Mouse (Mus musculus) embryonic facial prominence, embryonic 15.5 days (tissue): ENCODE results near the gene Fam71a. TPM values are rescaled to one million over a fixed set of nuclear protein-coding genes. Genes with fewer than 3 reads are reported as not detected.

Experiments used
- ATAC-seq: fragments of 200-750 bp; cut with Nextera tagmentation; 2 replicates; pipeline ENCODE4 v1.8.0; 2017; ENCODE audit warnings: low read depth, moderate TSS enrichment; ENCODE audit not compliant: insufficient number of reproducible peaks, low FRiP score, low TSS enrichment
- H3K27ac ChIP-seq: fragments of 300-500 bp; sonication (generic); replicated peaks from 2 replicates; pipeline ENCODE4 v1.5.1; 2015; ENCODE audit warnings: mild to moderate bottlenecking, inconsistent platforms
- H3K27me3 ChIP-seq: fragments of 300-500 bp; sonication (generic); 2 replicates; pipeline ENCODE4 v1.6.1; 2015; ENCODE audit warnings: inconsistent platforms
- H3K36me3 ChIP-seq: fragments of 300-500 bp; sonication (generic); 2 replicates; pipeline ENCODE4 v1.6.1; 2015; ENCODE audit warnings: mild to moderate bottlenecking, inconsistent platforms
- H3K4me1 ChIP-seq: fragments of 300-500 bp; sonication (generic); 2 replicates; pipeline ENCODE4 v1.6.1; 2015; ENCODE audit warnings: inconsistent platforms
- H3K4me2 ChIP-seq: fragments of 300-500 bp; sonication (generic); replicated peaks from 2 replicates; pipeline ENCODE4 v1.6.1; 2015; ENCODE audit warnings: mild to moderate bottlenecking, inconsistent platforms
- H3K4me3 ChIP-seq: fragments of 300-500 bp; sonication (generic); replicated peaks from 2 replicates; pipeline ENCODE4 v1.5.1; 2015; ENCODE audit warnings: mild to moderate bottlenecking, inconsistent platforms
- H3K9ac ChIP-seq: fragments of 300-500 bp; sonication (generic); 2 replicates; pipeline ENCODE4 v1.6.1; 2015; ENCODE audit warnings: inconsistent platforms
- H3K9me3 ChIP-seq: fragments of 300-500 bp; sonication (generic); replicated peaks from 2 replicates; pipeline ENCODE4 v1.6.1; 2016; ENCODE audit warnings: inconsistent platforms
- WGBS: fragments of 180-500 bp; shearing (Covaris S2); methylation state at CpG from one replicate; pipeline ENCODE4 v1.1.7; 2015; 5-methylcytosine and 5-hydroxymethylcytosine counted together
- polyA plus RNA-seq: library from polyadenylated mRNA; unstranded; fragments of >200 nt; fragmentation: Nextera tagmentation; extraction: Ambion mirVana; gene quantifications from 2 replicates; pipeline ENCODE4 v1.2.1, GENCODE M21; 2015

The Fam71a gene
- polyA plus RNA-seq, 1 experiment from 2014 or later, result not detected

DNA sequence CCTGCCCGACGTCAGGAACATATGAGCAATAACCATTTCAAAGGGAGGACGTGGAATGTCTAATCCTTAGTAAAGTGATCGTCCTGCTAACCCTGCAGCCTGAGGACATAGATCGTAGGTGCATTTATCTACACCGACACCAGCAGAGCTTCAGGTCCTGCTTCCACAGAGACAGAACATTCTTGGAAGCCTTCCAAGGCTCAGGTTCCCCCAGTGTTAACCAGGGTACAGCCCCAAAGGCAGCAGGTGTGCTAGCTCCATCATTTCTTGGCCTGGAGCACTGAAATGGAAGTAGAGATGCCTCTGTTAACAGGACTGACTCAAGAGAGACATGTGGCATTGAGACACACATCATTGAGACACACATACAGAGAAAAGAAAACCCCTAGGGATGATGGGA, 27.6 kb upstream of the Fam71a start:
- no peaks in the 10 kb centered on the region for H3K4me1 ChIP-seq
- H3K27me3 ChIP-seq, result peaks cover 26% of the 10 kb centered on the region
- H3K4me3 ChIP-seq, result no peak overlapping the region
- no peak for ATAC-seq
- H3K27ac ChIP-seq, result no peak overlapping the region
- no peak overlapping the region for H3K9ac ChIP-seq
- H3K4me2 ChIP-seq, result no peak overlapping the region
- WGBS, result 40% methylated on average over 6 of the region's 6 CpGs
- no peaks in the 10 kb centered on the region for H3K36me3 ChIP-seq
- H3K9me3 ChIP-seq, result no peaks in the 10 kb centered on the region

DNA sequence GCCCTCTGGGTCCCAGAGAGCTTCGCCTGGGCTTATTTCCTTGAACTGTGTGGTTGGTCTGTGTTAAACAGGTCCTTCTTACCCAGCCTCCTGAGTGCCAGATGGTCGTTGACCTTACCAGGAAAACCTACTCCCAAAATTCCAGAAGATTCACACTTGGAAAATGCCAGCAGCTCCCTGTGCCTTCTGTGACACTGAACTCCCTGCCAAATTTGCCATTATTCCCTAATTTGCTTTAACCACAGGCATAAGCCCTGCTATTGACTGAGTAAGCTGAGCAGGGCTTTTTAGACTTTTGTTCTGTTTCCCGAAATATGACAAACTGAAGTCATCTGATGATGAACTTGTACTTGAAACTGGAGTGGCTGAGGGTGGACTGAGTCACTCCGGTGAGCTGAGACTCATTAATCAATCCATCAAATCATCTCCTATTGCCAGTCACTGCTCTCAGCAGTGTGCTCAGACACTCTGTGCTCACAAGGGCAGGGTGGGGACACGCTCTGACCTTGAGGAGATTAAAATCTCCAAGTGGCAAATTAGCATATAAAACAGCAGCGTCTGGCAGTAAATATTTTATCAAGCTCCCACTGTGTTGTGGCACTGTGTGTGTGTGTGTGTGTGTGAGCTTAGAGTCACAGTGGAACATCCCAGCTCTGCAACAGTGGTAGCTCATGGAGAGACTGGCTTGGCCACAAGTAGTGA, 25.2 kb upstream of the Fam71a start:
- H3K27me3 ChIP-seq, result peaks cover 49% of the 10 kb centered on the region
- ATAC-seq, result no peak
- H3K36me3 ChIP-seq, result no peaks in the 10 kb centered on the region
- no peak overlapping the region for H3K4me3 ChIP-seq
- no peak overlapping the region for H3K9ac ChIP-seq
- WGBS, result 39% methylated on average over 6 of the region's 6 CpGs
- peaks cover 16% of the 10 kb centered on the region for H3K4me1 ChIP-seq
- no peak overlapping the region for H3K27ac ChIP-seq
- no peaks in the 10 kb centered on the region for H3K9me3 ChIP-seq
- no peak overlapping the region for H3K4me2 ChIP-seq

DNA sequence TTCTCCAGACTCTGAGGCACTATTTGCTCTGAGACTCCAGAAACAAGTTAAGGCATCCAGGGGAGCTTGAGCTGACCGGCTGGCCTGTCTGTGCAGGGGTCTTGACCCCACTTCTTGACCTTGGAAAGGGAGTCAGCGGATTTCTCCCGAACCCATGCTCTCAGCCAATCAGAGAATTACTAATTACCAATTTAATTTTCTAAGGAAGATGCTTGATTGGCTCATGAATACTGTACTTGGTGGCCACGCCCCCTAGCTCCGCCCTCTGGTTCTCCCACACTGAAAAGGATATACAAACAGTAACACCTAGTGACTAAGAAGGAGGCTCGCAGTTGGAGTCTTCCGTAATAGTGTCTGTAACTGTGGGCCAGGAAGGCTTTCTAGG, 21.8 kb upstream of the Fam71a start:
- H3K4me1 ChIP-seq, result peaks cover 43% of the 10 kb centered on the region
- no peak for ATAC-seq
- peaks cover 64% of the 10 kb centered on the region for H3K27me3 ChIP-seq
- no peaks in the 10 kb centered on the region for H3K36me3 ChIP-seq
- H3K4me3 ChIP-seq, result no peak overlapping the region
- no peak overlapping the region for H3K9ac ChIP-seq
- no peak overlapping the region for H3K27ac ChIP-seq
- WGBS, result 5% methylated on average over 7 of the region's 7 CpGs
- peak overlapping the region; percentile 100 for H3K4me2 ChIP-seq
- H3K9me3 ChIP-seq, result no peaks in the 10 kb centered on the region

DNA sequence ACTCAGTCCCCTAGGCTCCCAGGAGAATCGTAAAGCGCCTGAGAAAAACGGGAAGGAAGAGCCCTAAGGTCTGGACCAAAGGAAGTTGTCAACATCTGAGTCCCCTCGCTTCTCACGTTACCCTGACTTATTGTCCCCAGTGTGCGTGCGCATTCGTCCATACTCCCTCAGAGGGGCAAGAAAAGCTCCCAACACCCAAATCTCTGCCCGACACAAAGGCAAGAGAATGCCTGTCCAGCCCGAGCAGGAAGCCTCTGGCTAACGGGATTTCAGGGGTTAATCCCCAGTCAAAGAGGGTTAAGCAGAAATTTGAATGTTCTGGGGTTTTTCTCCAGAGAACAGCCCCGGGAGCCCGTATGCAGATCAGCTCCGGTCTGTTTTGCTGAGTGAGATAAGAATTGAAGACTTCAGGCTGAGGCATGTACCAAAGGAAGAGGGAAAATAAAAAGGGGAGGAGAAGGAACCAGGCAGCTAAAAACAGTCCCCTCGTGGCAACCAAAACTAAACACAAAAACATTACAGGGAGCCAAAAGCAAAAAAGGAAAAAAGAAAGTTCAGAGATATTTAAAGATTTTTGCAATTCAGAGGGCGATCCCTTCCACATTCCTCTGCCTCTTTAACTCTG, 21.3 kb upstream of the Fam71a start:
- no peaks in the 10 kb centered on the region for H3K9me3 ChIP-seq
- peaks cover 69% of the 10 kb centered on the region for H3K27me3 ChIP-seq
- peak overlapping the region; percentile 61 for H3K4me3 ChIP-seq
- peaks cover 48% of the 10 kb centered on the region for H3K4me1 ChIP-seq
- peak overlapping the region; percentile 28; the same call in 1 of the 2 replicates for H3K27ac ChIP-seq
- peak overlapping the region; percentile 100 for H3K4me2 ChIP-seq
- H3K9ac ChIP-seq, result no peak overlapping the region
- under 1% methylated on average over 16 of the region's 16 CpGs for WGBS
- ATAC-seq, result no peak
- H3K36me3 ChIP-seq, result no peaks in the 10 kb centered on the region

DNA sequence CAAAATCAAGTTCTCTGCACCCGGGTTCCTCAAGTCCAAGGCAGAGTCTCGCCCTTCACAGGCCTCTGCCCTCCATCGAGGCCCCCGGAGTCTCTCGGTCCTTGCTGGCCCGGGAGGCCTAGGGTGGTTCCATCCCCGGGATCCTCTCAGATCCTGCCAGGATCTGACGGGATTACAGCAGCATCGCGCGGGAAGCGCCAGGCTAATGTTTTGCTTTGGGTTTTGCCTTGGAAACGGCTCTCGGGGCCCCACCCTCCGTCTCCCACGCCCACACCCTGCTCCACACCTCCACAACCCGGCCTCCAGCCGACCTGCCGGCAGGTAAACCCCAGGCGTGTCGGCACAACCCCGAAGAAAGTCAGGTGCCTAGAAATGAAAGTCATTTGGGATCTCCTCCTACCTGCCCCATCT, 20.2 kb upstream of the Fam71a start:
- Histone ChIP-seq H3K4me3 (peak overlapping the region; percentile 61), H3K4me1 (peaks cover 56% of the 10 kb centered on the region), H3K4me2 (peak overlapping the region; percentile 100), H3K36me3 (no peaks in the 10 kb centered on the region), H3K27me3 (peaks cover 73% of the 10 kb centered on the region), H3K9me3 (no peaks in the 10 kb centered on the region), H3K9ac (no peak overlapping the region), H3K27ac (no peak overlapping the region)
- ATAC-seq, result no peak
- under 1% methylated on average over 21 of the region's 22 CpGs for WGBS

DNA sequence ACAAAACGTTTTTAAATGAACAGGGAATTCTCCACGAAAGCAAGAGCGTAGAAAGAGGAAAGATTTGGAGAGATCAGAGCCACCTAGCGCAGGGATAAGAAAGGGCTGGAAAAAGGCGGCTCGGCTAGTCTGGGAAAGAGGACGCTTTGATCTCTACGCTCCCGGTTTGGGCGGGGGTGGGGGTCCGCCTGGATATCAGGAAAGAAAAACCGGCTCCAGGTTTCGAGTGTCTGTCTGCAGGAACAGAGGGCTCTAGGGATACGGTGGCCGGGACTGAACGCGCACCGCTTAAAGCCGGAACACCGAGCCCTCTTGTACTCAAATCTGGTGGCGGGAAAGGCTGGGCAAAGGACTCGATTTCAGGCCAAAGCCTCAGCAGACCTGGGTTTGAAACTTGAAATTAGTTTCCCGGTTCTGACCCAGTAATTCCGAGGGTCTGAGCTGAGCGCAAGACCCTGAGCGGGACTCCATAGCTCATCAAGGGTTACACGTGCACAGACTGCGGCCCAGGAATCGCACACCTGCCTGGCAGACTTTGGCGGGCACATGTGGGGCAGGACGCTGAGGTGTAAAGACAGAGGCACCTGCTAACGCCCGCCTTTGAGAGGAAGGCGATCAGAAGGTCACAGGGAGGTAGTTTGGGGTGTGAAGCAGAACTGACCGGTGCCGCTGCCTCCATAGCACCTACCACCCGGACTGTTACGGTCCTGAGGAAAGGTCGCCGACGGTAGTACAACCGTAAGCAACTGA, 19.6 kb upstream of the Fam71a start:
- Histone ChIP-seq H3K4me2 (peak overlapping the region; percentile 100), H3K4me3 (peak overlapping the region; percentile 61), H3K27ac (peak overlapping the region; percentile 60; the same call in 1 of the 2 replicates), H3K9me3 (no peaks in the 10 kb centered on the region), H3K4me1 (peaks cover 56% of the 10 kb centered on the region), H3K9ac (0 out of 2 replicates have a peak overlapping the region, but pooled peaks have one; percentile 4), H3K27me3 (peaks cover 73% of the 10 kb centered on the region), H3K36me3 (no peaks in the 10 kb centered on the region)
- ATAC-seq, result no peak
- 2% methylated on average over 42 of the region's 42 CpGs for WGBS

DNA sequence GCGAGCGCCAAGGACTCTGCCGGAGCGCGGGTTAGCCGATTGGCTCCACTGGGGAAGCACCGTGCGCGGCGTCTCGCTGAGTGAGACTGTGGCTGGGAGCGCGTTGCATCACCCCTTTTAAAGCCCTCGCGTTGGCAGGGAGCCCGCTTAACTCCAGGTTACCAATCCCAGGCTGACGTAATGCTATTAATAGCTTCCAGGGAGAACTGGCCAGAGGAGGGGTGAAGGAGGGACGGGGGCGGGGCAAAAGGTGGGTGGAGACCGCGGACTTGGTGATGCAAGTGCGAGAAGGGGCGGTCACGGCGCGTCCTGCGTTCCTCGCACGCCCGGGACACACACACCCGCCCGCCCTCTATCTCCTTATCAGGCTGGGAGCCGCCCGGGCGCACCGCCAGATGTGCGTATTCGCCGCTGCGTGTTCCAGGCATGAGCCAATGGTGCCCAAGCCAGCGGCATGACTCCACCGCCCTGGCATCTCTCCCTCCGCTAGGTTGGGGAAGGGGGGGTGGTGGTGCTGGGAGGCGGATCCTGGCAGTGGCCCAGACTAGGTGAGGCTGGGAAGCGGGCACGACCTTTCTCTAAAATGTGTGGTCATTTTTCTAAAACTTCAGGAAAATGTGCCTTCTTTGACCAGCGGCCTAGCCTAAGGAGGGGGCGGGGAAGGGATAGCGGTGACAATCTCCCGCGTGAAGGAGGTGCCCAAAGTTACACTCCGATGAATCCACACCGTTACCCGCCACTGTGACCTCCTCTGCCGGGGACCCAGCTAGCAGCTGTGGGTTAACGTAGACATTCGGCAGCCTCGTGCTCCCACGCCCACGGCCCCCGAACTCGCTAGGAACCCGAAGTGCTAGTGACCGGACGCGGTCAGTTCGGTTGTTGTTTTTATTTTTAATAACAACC, 18.8 kb upstream of the Fam71a start:
- peak overlapping the region; percentile 69 for H3K27ac ChIP-seq

DNA sequence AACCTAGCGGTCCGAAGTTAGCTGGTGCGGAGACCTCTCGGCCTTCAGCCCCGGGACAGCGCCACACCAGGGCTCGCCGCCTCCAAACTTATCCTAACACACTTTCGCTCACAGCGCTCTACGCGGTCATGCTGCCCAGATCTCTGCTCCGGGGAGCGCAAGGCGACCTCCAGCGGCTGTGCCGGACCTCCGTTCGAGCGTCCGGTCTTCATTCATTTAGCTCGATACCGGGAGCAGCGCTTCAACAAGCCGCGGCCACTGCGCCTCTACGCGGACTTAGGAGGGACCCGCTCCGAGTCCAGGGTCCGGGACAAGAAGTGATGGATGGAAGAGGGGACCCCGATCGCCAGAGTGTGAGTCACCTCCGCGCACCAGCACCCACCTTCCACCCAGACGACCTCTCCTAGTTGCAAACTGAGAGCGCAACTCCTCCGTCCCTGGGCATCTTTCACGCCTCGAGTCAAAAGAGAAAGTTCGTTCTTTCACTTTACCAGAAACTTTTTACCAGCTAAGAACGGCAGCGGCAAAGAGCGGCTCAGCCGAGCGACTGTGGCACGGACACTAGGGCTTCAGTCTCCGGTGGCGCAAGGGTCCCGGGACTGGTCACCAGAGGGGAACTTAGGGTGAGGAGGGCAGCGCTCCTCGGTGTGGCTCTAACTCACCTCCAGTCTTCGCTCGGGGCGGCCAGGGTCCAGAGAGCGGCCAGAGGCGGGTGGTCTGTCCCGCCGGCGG, 18.0 kb upstream of the Fam71a start:
- no peaks in the 10 kb centered on the region for H3K36me3 ChIP-seq
- H3K4me2 ChIP-seq, result peak overlapping the region; percentile 100
- no peak; the same call in 1 of the 2 replicates for ATAC-seq
- WGBS, result under 1% methylated on average over 61 of the region's 61 CpGs
- H3K9me3 ChIP-seq, result no peaks in the 10 kb centered on the region
- peak overlapping the region; percentile 61 for H3K4me3 ChIP-seq
- H3K4me1 ChIP-seq, result peaks cover 65% of the 10 kb centered on the region
- H3K9ac ChIP-seq, result peak overlapping the region; percentile 48
- H3K27ac ChIP-seq, result peak overlapping the region; percentile 69
- peaks cover 66% of the 10 kb centered on the region for H3K27me3 ChIP-seq

More for the DNA sequence above, 18.8 kb upstream of the Fam71a start:
- H3K4me2 ChIP-seq, result peak overlapping the region; percentile 100
- peak overlapping the region; percentile 48 for H3K9ac ChIP-seq
- WGBS, result under 1% methylated on average over 67 of the region's 67 CpGs
- H3K4me3 ChIP-seq, result peak overlapping the region; percentile 61
- ATAC-seq, result peak; percentile 86
- H3K36me3 ChIP-seq, result no peaks in the 10 kb centered on the region
- H3K9me3 ChIP-seq, result no peaks in the 10 kb centered on the region
- peaks cover 66% of the 10 kb centered on the region for H3K27me3 ChIP-seq
- H3K4me1 ChIP-seq, result peaks cover 61% of the 10 kb centered on the region

DNA sequence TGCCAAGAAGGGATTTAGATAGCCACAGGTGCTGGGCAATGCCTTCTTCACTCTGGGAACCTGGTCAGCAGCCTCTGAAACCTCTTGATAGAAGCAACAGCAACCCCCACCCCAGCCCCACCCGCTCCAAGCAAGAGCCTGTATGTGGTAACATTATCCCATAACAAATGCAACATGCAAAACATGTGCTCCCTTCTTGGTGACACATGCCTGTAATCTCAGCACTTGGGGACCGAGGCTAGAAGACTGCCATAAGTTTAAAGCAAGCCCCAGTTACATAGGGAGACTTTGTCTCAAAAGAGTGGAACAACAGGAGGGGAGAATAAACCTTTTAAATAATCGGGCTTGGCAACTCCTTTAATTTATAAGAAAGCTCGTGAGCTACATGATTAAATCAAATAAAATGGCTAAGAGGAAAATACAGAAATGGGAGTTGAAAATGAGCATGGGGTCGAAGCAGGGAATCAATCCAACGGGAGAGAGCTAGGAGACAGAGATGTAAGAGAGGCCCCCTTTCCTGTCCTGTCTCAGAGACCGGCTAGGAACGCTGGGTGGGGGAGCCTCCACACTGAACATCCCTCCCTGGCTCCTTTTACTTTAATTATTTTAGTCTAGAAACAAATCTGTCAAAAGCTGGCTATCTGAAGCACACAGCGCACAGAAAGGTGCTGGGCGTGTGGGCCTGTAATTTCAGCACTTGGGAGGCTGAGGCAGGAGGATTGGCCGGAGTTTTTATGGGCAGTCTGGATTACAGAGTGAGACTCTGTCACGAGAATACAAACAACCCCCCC, 17.0 kb upstream of the Fam71a start:
- no peak for ATAC-seq
- Histone ChIP-seq H3K4me2 (peak overlapping the region; percentile 100), H3K27me3 (peaks cover 61% of the 10 kb centered on the region), H3K4me3 (peak overlapping the region; percentile 61; the same call in 1 of the 2 replicates), H3K27ac (no peak overlapping the region), H3K9me3 (no peaks in the 10 kb centered on the region), H3K9ac (no peak overlapping the region), H3K36me3 (no peaks in the 10 kb centered on the region), H3K4me1 (peaks cover 65% of the 10 kb centered on the region)
- 43% methylated on average over 12 of the region's 12 CpGs for WGBS
